ENCODE assay signal across 7 mouse cellular contexts in the genomic region with DNA sequence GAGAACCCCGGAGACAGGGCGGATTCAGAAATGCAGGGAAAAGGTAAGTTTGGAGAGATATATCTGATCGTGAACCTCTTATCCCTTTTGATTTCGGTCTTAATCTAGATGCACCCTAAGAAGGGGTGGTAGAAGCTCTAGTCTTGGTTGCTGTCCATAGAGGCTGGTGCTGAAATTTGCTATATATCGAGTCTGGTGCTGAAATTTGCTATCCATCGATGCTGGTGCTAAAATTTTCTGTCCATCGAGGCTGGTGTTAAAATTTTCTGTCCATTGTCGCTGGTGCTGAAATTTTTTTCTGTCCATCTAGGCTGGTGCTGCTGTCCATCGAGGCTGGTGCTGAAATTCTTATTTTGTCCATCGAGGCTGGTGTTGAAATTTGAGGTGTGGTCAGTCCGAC.
DNase-seq lines count a peak whose midpoint lies in the region.

No protein-coding gene starts in this region.

- DNase-seq in 416B (ENCODE audit: low read depth) (peak; percentile 30), MEL-GATA-1-ER (ENCODE audit: extremely low read depth, low read depth) (peak; percentile 26), adipocyte (ENCODE audit: low spot score) (peak; percentile 7)
- peak; percentile 30 for DNase-seq in embryo, embryonic 10.5 days (ENCODE audit: low spot score)
- DNase-seq in forelimb bud, embryonic 11.5 days (ENCODE audit: low read depth, low spot score): peak; percentile 31
- DNase-seq in kidney, postnatal 4 days: peak; percentile 5 to 10
- peak; percentile 1 for DNase-seq in retina, embryonic 14.5 days (ENCODE audit: low spot score)

Comparison
In these comparisons a context has a peak if more than half of its experiments do, and no peak if none do; other contexts are left out.
1. Peak in every context shown above with its lines: DNase-seq.